Mouse (Mus musculus): ENCODE data around the gene Gstm6. TPM values are rescaled to one million over a fixed set of nuclear protein-coding genes. Genes with fewer than 3 reads are reported as not detected.
A peak's percentile ranks its signal among the peaks of the same experiment; 100 is the strongest.
"Not testable (repeated sequence)": the region's sequence is repeated elsewhere in the genome, so short reads cannot be mapped to it uniquely, and the experiment has no call there.

The Gstm6 gene
- total RNA-seq (2021), result under 1 TPM; 0.38 to 1.00 TPM
- long read RNA-seq, experiment 1, partial matches to known transcripts, result 0 of 1 reads
- long read RNA-seq, experiment 1, other reads (novel, unspliced or antisense), result 1 of 1 reads
- long read RNA-seq, experiment 2, result 0 reads

DNA sequence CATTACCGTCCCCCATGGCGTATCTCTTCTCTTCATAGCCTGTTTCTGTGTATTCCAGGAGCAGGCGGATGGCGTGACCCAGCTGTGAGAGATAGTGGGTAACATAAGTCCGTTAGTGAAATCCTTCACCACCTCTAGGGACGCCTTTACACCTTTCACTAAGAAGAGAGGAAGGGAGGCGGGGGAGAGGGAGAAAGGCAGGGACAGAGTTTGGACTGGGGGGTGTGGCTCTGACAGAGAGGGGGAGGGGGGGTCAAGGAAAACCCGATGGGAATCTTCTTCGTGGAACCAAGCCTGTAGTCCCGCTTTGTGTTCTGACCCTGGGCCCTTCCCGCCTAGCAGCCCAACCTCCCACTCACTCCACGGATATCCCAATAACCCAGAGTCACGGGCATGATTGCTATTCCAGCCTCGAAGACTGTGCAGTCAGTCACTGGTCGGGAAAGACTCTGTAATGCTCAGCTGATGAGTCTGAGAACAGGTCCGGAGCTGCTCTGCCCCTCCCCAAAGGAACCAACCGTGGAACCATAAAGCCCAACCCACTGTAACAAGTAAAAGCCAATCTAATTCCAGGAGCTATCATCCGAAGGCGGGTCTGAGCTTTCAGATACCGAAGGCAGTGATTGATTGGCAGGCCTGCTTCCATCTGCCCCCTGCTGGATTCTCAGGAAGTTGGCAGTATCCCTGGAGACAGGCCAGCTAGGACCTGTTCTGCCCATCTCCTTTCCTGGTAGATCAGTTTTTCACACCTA, at the start of gene Gstm6:
TSS of gene Gstm6 (minus strand) at position 511 of the 752 bp plus-strand sequence.
- no peak for DNase-seq

DNA sequence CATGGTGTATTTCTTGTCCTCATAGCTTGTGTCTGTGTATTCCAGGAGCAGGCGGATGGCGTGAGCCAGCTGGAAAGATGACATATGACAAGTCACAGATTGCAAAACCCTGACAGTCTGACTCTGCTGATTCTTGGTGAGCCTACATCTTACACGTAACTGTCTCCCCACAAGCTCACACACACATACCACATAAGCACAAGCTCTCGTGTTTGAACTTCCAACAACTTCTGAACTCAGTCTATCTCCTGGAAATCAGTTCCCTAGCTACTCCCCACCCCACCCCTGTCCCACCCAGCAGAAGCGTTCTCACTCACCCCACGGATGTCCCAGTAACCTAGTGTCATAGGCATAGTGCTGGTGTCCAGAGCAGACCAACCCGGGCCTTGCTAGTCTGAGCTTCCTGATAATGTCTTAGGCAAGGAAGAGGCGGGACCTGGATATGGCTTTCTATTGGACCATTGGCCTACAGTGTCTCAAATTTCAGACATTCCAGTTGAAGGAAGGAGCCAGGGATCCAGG, 42.6 kb upstream of the Gstm6 start, which contains the start of gene Gstm2:
TSS of gene Gstm2 (minus strand) at position 413 of the 522 bp plus-strand sequence.
- DNase-seq, result peak; percentile 57

DNA sequence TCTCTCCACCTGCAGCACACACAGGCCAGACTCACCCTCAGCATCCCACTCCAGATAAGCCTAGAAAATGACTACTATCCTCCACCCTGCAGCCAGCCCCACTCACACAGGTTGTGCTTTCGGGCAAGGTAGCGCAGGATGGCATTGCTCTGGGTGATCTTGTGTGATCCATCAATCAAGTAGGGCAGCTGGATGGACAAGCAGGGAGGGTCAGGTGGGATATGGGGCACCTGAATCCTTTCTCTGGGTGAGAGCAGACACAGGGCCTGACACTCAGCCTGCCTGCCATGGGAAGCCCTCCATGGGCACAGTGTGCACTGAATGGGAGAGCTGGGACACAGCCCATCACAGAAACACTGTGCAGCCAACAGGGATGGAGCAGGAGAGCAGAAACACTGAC, 41.6 kb upstream of the Gstm6 start:
- not testable (repeated sequence) for DNase-seq

DNA sequence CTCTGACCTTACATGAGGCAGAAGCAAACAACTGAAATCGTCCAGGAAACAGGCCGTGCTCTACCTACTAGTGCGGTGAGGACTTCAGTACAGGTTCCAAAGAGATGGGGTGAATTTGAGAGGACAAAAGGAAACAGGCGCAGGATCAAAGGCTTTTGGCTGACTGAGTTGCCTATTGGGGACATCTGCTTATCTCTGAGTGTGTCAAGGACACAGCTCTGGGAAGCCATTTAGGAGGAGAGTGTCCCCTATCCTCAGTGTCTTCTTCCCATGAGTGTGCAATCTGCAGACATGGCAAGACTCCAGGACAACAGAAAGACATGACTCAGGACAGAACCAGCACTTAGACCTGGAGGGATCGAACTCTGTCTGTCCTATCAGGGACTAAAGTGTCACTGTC, 40.9 kb upstream of the Gstm6 start:
- DNase-seq, result no peak

DNA sequence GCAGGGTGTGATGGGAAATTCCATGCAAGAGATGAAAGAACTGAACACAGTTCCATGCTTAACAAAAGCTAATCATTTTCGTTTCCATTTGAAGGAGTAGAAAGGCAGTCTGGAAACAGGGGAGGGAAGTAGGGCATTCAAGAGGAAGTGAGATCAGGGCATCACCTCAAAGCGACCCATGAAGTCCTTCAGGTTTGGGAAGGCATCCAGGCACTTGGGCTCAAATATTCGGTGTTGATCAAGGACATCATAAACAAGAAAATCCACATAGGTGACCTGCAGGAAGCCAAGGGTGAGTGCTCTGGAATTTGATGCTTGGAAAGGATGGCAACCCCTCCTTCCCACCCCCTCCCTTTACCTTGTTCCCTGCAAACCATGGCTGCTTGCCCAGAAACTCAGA, 40.2 kb upstream of the Gstm6 start:
- DNase-seq, result no peak

DNA sequence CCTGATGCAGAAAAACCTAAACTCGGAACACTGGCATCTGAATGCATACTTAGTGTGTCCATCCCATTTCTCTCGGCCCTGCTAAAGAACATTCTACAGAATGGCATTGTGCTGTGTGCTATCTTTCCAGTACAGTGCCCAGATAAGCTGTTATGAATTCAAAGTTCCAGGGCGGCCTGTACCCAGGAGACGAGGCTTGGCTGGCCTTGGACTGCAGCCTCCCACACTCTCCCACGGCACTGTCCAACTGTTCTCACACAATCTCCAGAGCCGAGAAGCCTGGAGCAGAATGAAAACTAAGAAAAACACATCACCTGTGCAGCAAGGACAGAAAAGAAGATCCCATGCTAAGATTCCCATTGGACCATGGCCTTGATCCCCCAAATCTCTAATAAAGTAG, 39.2 kb upstream of the Gstm6 start:
- no peak for DNase-seq

DNA sequence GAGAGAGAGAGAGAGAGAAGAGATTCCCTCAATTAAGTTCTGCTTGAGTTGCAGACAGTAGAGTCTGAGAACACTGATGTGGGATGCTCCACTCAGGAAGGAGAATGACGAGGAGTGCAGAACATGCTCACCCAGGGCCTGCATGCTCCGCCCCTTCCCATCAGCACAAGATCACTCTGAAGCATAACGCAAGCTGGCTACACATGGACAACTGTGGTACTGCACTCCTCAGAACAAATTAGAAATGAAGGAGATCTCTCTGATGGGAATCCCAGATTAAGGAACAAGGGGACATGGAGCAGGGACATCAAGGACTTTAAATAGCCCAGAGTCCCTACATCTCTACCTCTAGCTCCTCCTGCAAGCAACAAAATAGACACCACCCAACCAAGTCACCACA, 37.7 kb upstream of the Gstm6 start:
- DNase-seq, result no peak

DNA sequence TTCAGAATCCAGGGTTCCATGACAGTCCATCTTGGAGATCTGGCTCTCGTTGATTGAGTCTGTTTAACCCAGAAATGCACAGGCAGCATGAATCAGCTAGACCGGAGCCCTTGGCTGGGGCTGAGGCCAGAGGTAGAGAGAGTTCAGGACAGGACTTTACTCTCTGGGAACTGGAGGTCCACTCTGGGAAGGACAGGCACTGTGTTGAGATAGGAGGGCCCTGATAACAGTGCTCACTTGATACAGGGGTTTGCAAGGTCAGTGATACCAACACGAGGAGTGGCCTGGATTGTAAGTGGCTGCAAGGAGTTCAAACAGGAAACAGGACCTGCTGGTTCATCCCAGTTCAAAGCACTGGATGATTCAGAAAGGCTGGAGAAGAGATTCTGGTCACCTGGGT, 34.1 kb upstream of the Gstm6 start:
- no peak for DNase-seq

DNA sequence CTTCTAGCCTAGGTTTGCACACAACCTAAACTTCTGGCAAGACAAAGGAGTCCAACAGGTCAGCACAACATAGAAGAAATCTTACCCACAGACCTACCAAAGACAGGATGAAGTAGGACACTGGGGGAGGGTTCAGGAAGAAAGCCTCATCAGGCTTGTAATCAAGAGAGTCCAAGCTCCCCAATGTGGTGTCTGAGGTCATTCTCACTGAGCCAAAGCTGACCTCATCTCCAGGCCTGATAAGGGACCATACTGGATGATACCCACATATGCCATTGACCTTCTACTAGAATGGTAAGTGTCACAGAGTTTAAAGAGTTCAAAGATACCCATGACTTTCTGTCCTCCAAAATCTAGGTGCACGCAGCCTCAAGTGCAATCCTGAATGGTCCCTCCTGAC, 30.7 kb upstream of the Gstm6 start:
- DNase-seq, result no peak

DNA sequence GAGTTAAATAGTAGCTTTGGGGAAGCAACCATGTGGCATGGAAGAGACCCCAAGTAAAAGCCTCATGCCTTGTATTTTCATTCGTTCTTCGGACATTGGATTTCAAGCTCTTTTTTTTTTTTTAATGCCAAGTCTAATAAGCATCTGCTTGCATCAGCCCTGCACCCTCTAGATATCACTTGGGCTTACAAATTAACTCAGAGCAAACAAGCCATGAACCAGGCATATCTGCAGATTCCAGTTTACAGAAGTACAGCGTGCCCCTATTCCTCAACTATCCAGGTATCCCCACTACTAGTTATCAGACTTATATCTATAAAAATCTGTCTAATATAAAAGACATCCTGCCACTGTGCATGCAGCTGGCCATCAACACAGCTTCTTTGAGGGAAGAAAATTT, 28.5 kb upstream of the Gstm6 start:
- no peak for DNase-seq

DNA sequence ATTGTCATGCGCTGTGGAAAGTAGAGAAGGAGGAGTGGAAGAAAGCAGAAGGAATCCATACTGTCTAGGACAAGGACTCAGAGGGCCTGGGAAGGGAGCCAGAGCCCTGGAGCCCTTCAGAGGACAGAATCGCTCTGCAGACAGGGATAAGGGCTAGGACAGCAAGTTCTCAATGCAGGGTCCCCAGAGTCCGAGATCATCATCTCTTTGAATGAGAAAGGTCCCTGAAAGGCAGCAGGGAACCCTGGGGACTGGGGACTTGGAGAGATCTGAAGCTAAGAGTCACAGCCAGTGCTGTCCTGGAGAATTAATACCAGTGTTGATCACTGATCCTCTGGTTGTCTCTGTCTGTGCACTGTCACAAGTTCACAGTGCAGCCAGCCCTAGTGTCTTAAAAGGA, 27.6 kb upstream of the Gstm6 start:
- DNase-seq, result not testable (repeated sequence)

DNA sequence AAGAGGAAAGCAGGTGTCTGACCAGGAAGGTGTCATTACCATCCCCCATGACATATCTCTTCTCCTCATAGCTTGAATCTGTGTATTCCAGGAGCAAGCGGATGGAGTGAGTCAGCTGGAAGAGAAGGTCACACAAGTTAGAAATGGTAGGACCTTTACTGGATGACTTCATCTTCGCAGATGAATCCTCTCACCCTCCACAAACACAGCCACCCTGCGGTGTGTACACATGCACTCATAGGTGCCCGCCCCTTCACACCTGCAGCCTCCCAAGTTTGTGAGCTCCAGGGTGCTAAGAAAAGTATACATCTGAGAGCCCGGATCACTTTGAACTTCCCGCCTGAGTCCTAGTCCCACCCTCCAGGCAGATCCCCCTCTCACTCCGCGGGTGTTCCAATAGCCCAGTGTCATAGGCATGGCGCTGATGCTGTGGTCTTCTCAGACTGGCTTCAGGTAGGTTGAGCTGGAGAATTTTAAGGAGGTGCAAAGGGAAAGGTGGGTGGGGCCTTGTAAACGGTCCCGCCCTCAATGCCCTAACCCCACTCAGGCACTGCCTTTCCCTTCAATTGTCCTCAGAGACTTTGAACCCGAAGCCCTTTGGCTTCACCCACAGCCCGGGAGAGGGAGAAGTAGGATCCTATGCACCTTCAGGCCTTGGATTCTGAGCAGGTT, 25.3 kb upstream of the Gstm6 start, which contains the start of gene Gstm3:
TSS of gene Gstm3 (minus strand) at position 560 of the 672 bp plus-strand sequence.
- no peak for DNase-seq

DNA sequence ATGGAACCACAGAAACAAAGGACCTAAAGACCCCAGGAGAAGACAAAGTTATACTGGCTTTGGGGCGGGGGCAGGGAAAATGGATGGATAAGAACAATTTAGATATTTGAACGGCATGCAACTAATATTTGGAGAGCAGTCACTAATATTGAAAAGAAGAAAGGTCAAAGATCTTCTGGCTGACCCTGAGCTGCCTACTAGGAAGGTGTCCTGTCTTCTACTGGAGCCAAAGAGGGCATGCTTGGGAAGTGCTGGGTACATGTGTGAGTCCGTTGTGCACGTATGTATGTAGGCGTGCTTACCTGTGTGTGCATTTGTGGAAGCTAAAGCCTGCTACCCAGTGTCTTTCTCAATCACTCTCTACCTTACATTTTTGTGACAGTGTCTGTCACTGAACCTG, 23.1 kb upstream of the Gstm6 start:
- DNase-seq, result no peak

DNA sequence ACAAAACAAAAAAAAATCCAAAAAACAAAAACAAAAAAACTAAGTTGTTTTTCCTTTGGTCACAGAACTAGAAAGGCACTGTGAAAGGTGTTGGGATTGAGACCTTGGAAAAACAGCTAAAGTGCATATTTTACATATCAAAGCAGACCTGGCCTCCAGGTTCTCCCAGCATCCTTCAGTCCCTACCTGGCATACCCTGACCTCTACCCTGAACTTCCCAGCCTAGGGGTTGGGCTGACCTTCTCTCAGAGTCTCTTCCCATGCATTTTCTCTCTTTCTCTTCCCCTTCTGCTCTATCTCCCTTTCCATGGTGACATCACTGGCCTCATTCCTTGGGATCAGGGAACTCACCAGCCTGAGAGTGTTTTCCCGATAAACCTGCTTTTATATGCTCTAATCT, 22.0 kb upstream of the Gstm6 start:
- no peak for DNase-seq

DNA sequence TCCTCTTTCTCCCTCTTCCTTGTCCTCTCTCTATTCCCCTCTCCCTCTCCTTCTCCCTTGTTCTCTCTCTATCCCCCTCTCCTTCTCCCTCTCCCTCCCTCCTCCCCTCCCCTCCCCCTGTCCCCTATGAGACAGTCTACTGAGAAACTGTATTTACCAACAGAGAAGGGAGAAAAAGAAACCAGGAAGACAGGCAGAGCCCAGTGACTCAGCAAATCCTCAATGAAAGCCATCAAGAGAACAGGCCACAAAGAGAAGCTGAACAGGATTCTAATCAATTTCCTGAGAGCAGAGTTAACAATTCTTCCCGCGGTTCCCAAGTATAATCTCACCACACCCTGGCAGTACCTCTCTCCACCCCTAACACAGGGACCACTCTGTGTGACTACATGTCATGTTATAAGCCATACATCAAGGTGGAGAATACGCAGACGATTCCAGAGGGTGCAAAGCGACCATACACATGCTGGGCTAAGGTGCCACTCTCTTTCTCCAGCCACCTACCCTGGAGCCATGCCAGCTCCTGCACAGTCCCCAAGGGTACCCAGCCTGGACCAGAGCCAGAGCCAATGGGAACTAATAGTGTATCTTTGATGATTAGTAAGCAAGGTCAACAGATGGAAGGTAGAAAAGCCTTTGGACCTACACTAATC, 21.2 kb upstream of the Gstm6 start:
- DNase-seq, result no peak

DNA sequence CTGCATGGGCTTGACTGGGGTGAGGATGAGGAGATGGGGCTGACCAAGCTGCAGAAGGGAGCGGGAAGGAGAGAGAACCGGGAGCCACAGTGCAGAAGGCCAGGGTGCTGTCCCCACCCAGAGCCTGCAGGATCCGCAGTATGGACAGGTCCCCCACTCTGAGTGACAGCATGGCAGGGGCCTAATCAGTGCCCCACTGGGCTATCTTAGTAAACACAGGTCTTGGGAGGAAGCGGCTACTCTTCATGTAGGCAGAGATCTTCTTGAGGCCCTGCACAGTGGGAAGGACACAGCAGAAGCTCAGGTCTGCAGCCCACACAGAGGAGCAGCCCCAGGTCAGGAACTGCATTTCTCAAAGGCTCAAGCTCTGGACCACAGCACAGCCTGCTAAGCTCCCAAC, 20.5 kb upstream of the Gstm6 start:
- DNase-seq, result no peak

DNA sequence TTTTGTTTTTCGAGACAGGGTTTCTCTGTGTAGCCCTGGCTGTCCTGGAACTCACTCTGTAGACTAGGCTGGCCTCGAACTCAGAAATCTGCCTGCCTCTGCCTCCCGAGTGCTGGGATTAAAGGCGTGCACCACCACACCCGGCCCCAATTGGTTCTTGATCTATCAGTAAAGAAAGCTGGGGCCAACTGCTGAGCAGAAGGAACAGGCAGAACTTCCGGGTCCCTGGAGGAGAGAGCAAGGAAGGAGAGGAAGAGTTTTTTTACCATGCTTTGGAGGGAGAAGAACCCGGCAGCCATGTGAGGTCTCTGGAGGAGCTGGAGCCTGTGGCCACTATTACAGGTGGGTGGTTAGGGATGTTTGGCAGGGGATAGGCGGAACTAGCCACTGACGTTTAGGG, 11.7 kb upstream of the Gstm6 start:
- DNase-seq, result not testable (repeated sequence)

DNA sequence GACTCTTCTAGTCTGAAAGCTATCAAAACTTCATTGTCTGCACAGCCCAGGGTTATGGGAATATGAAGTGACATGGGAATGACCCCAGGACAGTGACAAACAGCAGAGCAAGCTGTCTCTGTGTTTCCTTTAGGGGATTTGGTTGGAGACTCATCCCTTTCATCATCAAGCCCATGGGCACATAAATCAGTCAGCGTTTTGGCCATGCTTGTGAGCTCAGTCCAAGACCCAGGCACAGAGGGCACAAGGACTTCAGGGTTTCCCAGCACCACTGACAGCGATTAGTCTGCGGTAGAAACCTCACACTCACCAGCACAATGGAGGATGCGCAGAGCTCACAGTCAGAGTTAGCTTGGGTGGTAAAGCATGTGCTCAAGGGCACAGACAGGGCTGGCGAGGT, 10.4 kb upstream of the Gstm6 start:
- DNase-seq, result no peak

DNA sequence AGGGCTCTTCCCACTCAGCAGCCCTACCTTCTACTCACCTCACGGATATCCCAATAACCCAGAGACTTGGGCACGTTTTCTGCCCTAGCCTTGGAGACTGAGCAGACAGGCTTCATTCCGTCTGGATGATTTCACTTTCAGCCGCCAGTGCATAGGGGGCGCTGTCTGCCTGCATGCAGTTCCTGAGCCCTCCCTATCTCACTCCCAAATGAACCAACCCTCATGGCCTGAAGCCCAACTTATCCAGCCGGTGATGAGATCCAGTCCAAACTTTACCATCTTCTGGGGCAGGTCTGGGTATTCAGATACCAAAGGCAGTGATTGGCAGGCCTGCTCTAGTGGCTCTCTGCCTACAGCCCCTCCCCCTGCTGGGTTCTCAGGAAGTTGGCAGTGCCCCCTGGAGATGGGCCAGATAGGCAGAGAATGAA, 9.8 kb upstream of the Gstm6 start:
- DNase-seq, result peak; percentile 55

DNA sequence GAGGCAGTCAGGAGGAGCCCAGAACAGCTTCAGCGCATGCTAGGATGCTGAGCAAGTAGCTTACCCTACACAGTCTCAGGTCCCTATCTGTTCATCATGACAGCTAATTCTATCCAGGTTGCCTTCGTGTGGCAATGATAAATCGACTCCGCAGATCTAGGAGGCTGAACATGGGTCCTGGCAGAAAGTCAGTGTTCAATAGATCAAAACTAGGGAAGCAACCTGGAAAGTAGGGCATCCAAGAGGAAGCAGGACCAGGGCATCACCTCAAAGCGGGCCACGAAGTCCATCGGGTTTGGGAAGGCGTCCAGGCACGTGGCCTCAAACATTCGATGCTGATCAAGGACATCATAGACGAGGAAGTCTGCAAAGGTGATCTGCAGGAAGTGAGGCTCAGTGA, 7.0 kb upstream of the Gstm6 start:
- no peak for DNase-seq

DNA sequence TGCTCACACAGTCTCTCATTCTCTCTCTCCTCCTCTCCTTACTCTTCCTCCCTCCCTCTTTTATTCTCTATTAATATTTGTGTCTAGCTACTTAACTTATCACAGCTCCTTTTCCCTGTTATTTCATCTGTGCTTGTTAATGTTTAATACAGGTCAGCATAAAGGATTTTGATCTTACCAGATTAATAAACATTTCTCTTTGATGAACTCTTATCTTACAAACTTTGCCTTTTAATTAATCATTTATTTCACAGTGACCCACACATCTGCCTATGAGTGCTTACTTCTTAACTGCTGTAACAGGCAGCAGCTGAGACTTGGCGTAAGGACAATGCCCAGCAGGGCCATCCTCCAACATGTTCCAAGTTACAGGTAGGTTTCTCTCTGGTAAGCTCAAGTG, 5.9 kb upstream of the Gstm6 start:
- DNase-seq, result not testable (repeated sequence)

DNA sequence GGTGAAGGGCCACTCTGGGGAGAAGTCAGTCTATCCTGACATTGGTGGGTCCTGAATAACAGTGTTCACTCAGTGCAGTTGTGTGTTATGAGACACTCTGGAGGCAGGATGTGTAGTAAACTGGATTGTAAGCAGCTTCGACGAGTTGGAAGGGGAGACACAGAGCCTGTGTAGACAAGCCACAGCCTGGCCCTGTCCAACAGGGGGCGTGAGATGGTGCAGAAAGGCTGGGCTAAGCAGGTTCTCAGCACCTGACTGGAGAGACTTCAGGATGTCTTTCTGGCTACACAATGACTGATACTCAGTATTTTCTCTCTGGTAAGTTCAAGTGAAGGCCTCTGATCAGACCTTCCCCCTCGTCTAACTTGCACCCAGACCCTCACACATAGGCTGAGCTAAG, 2.2 kb upstream of the Gstm6 start:
- no peak for DNase-seq

DNA sequence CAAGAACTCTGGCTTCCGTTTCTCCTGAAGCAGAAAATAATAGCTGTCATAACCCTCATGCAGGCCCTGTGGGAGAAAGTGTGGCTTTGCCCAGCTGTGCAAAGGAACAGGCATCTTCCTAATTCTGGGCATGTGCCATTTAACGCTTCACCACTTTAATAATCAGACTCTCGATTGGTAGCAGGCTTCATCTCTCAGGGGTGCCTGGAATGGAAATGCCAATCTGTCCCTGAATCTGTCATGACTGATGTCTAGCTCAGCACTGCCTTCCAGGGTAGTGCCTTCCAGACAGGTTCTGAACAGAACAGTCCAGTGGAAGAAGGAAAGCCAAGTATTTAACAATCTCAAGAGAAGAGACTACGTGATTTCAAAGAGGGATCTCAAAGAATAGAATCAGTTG, 2.3 kb downstream of the Gstm6 start:
- no peak for DNase-seq
